Mouse (Mus musculus): Measurements from ENCODE around the gene Ryr2.
A peak's percentile ranks its signal among the peaks of the same experiment; 100 is the strongest.

Gene Ryr2

DNA sequence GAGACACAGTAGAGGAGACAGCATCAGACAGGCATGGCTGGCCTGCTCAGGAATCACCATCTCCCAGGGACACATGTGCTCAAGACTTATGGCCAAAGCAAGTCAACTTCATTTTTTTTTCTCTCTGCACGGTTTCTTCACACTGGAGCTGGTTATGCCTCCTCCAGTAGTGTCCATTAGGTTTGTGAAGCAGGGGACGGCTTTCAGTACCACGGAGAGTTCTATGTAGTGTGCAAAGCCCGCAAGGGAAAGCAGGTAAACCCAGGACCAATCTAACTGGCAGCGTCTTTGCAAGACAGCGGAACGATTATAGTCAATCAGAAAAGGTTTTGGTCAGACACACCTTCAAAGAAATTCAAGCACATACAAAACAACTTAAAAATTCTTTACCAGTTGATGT lies 560.9 kb downstream of the Ryr2 start:
- peak; percentile 14 for DNase-seq (ENCODE audit: low read depth)

DNA sequence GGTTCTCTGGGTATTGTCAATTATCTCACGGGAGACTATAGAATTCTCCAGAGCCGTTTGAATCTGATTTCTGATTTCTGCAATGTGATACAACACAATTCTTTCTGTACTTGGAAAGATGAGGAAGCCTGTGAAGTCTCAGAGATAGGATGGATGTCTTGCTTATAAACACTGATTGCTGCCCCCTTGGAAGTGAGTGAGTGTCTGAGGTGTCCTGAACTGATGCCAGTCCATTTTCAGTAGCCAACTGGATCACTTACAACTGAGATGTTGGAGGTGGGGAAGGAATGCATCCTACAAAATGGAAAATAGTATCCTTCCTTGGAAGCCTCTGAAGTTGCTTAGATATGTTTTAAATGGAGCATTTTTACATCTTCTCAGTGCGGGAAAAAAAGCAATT lies 564.2 kb downstream of the Ryr2 start:
- no peak for DNase-seq (ENCODE audit: low read depth)

DNA sequence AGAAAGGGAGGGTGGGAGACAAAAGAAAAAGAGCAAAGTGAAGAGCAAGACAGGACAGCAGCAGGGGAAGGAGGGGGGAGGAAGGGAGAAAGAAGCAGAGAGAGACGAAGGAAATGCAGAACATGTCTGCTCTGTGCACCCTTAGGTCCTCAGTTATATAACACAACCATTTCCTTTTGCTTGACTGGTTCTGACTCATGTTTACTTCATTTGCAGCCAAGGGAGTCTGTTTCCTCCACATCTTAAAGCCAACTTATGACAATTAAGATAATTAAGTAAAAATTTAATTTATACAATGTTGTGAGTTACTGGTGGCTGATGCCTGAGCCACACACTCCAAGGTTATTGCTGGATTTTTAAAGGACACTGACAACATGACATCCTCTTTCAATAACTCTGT lies 569.9 kb downstream of the Ryr2 start:
- DNase-seq (ENCODE audit: low read depth) = no peak

DNA sequence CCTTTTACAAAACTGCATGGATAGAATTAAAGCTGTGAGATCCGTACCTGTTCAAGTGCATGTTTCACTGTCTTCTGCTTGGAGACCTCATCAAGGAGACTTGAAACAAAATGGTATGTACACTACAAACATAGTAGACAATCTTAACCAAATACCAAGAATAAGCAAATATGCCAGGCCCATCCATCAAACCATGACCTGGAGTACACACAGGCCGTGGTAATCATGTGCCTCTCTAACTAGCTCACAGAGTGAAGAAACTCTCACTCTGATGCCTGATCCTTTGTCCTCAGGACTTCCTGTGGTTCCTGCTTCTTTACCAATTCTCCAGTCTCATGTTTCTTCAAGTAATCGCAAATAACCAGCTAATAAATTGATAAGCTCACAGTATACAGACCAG lies 570.9 kb downstream of the Ryr2 start:
- no peak for DNase-seq (ENCODE audit: low read depth)

DNA sequence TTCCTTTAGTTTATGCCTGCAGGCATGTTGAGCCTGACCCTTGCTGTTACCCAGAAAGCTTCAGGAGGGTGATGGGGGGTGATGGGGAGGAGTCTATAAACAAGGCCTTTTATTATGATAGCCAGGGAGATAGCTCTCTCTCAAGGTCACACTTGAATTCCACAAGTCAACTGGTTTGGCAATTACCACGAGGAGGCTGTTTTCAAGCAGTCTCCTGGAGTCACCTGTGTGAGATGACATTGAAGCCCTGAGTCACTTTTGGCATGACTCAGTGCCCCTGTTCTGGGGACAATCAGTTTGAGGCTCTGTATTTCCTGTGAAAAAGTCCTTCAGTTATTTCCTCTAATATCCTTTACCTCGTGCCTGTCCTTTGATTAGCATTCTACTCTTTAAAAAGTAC lies 573.5 kb downstream of the Ryr2 start:
- DNase-seq (ENCODE audit: low read depth) = no peak

DNA sequence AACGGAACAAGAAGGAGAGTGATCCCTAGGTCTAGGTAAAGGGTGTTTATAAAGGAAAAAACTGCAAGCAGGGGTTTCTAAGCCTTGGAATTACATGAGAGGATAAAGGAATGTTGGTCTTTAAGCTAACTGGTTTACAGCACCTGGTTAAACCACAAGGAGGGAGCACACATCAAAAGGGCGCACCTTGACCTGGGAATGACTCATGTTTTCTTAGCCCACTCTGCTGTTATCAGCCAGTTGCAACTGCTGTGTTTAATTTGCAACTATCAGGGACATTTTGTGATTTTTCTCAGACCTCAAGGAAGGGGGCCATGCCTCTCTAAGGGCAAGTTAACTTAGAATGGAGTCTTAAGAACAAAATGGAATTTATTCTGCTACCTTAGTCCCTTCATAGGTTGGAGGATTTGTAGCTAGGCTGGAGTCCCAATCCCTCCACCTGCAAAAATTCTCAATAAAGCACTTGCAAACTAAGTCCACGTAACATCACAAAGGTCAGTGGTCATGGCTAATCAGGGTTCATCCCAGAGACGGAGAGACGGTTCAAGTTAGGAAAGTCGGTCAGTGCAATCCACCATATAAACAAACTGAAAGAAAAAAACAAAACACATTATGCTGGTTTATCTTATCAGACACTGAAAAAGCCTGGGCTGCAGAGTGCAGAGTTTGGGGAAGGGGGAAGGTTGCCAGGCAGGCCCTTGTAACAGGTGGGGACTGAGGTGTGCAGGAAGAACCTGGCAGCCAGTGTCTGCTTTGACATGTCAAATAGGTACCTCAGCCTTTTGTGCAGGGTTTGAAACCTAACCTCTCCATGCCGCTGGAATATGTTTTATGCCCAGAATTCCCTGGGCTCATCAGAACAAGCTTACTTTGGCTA lies 574.5 kb downstream of the Ryr2 start:
- no peak for DNase-seq (ENCODE audit: low read depth)

DNA sequence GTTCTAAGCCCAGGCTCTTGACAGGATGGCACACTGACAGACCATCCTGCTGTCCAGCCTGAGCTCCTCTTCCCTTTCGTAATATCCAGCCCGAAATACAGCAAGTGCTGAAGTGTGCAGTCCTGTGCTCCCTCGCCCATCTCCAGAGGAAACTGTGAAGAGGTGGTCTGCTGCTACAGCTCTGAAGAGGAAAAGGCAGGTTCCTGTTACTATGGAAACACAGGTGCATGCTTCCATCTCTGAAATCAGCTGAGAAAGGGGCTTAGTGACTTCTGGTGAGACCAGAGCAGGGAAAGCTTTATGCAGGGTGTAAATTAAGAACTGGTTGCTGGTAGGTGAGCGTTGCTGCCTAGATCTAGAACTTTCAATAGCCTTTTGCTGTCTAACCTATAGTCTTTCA lies 583.1 kb downstream of the Ryr2 start:
- no peak for DNase-seq (ENCODE audit: low read depth)

DNA sequence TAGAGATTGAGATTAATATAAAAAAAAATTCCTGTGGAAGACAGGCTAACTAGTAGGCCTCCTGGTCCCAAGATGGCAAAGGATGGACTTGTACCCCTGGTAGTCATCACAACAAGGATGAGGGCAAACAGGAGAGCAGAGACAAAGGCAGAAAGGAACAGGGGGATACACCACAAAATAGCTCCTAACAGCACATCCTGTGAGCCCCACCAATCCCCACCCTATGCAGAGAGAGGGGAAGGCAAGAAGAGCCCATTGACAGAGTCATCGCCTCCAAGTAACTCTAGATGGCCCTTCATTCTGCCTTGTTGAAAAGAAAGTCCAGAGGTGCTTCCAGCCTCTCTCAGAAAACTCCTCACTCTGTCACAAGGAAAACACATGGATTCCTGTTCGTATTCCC lies 586.0 kb downstream of the Ryr2 start:
- no peak for DNase-seq (ENCODE audit: low read depth)

DNA sequence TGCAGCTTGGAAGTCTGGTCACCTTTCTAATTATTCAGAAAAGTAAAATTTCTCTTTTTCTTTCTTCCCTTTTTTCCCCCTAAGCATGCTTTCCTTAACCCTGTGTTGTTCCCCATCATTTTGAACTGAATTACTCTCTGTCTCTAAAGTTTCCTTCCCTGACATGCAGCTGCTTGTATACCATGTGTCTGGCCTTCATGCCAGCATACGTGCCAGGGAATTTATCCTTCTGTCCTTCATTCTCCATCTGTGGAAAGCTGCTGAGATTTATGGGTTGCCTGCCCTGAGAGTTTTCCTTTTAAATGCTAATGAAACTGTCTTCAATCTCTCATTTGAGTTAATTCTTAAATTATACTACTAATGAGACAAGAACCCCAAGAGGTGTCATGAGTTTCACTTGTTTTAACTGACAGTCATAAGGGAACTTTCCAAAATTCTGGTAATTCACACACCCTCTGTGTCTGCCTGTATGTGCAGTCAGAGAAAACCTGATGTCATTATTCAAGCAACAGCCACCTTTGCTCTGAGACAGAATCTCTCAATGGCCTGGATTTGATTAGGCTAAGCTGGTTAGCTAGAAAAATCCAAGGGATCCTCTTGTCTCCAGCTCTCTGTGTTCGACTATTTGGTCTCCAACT lies 595.1 kb downstream of the Ryr2 start:
- DNase-seq (ENCODE audit: low read depth) = no peak

Measured in 416B (cell line).